Comparison of ENCODE assay signal across 6 mouse cellular contexts in the genomic region with DNA sequence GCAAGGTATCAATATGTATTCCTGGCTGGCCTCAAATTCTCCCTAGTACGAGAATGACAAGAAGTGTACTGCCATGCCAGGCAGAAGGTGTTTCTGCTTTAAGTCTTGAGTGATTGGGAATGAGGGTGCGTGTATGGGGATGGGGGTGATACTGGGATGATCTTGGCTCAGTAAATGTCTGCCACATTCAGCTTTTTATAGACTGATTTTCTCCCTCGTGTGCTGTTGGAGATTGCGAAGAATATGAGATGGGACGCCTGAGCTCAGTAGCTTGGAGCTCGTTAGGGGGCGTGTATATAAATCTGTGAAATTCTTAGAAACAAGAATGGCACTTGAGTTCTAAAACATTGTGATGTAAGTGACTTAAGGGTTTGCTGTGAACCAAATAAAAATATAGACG. TPM values are rescaled to one million over a fixed set of nuclear protein-coding genes. Genes with fewer than 3 reads are reported as not detected.
"Had no signal": no experiment of that assay in that cellular context is flagged by ENCODE, and none has a peak within 500 bp of the region (broad histone marks: within the 10 kb centered on the region; RNA-seq: fewer than 3 reads in every experiment).

No protein-coding gene starts in this region.

RNA-seq across cellular contexts. Expression of a gene that starts 38.1 kb away (rescaled TPM):
- total RNA-seq: gastrocnemius, adult 18-20 months; gastrocnemius, adult 2 months; gastrocnemius, adult 8-10 months; gastrocnemius, postnatal 25 days; granulocyte monocyte progenitor cell, adult 5-6 weeks had no signal
- polyA plus RNA-seq: erythroblast, embryonic 14.5 days had no signal
